Mouse (Mus musculus): ENCODE data around the gene Prph. TPM values are rescaled to one million over a fixed set of nuclear protein-coding genes. Genes with fewer than 3 reads are reported as not detected.

Prph gene
- 20.1 and 28.7 TPM in 2 replicates for polyA plus RNA-seq (2012; rRNA removed)

DNA sequence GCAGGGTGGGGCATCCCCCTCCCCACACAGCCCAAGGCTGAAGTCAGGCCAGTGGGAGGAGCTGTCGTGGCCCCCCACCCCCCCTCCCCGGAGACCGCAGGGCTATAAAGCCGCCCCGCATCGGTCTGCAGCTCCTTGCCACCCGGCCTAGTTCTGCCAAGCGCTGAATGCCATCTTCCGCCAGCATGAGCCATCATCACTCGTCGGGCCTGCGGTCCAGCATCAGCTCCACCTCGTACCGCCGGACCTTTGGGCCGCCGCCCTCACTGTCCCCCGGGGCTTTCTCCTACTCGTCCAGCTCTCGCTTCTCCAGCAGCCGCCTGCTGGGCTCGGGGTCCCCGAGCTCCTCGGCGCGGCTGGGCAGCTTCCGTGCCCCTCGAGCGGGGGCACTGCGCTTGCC is at the start of gene Prph:
Gene Prph, plus strand, starts transcription at position 135 of the 400 bp plus-strand sequence.

DNA sequence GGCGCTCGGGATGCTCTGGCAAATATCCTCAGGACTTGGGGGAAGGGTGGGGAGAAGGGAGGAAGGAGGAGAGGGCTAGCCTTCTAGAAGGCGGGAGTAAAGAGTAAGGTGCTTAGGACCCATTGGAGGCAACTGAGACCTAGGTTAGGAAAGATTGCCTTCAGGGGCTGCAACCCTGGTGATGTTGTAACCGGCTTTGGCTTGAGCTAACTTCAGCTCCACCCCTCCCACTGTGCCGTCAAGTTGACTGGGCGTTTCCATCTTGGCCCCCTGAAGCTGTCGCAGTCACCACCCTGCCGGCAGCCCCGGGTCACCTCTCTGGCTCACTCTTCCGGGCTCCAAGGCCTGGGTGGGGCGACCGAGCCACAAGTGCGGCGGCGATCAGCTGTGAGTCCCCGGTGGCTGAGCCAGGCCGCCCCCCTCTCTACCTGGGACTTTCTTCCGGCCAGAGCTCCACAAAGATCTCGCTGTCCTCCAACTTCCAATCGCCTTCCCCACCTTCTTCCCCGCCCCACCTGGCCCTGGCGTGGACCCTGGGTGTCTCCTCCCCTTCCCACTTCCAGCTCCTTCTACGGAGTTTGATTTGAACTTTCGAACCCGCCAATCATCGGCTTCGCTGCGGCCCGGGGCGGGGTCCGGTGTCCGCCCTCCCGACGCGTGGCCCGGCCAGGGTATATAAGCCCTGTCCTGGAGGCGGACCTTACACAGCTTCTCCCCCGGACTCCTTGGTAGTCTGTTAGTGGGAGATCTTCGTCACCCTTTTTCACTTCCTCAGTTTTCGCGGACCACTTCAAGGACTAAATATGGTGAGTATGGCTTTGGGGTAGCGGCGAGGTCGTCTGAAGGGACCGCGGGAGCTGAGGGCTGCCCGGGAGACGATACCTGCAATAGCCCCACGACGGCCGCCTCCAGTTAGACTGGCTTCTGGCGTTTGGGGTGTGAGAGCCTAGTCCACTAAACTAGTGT is 25.1 kb upstream of the Prph start, which contains the start of gene Tuba1c:
Gene Tuba1c, plus strand, starts transcription at position 273 of the 966 bp plus-strand sequence.

DNA sequence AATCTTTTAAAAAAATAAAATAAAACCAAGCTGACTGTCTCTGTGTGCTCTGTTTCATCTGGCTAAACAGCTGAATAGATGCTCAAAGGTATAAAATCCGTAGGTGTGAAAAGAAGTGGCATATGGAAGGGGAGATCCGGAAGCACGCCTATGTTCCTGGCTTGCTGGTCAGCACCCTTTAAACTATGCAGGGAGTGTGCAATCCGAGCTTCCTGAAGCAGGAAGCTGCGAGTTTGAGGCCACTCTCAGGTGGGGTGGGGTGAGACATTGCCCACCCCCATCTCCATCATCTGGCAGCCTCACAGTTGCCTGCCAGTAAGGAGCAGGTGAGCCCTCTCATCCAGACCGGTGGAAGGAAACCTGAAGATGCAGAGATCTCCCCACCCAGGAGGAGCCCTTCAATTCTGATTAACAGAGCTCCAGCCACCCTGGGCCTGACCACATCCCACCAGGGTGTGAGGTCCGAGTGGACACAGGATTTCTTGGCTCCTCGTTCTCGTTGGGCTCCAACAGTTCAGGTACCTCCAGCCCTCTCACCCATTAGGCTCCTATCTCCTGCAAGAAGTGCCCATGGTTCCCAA is 19.1 kb downstream of the Prph start, which contains the start of gene Troap:
Gene Troap, plus strand, starts transcription at position 557 of the 581 bp plus-strand sequence.

DNA sequence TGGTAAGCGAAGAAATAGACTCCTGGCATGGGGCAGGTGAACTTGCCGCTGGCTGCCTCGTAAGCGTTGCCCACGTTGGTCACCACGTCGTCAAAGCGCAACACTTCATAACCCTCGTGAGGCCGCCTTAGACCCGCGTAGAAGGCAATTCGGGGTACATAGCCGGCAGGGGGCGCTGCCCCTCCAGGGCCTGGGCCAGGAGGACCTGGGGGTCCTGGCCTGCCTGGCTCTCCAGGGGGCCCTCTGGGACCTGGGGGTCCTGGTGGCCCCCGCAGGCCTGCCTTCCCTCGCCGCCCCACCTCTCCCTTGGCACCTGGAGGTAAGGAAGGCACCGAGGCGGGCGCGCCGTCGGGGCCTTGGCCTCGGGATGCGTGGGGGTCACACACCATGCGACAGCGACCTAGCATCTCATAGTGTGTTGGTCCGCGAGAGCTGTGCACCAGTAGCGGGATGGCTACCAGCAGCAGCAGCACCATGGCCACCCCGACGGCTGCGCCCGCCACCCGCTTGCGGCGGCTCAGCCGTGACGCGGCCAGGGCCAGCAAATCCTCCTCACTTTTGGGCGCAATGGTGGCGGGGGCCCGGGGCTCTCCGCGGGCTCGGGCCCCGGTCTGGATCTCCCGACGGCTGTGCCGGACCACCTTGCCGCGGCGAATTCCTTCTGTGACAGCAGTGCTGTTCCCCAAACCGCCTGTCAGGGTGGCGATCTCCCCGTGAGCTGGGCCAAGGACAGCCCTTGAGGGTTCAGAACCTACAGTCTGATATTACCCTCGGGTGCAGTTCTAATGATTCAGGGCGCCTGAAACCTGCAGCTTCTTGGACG is 32.5 kb downstream of the Prph start, which contains the start of gene C1ql4:
Gene C1ql4, minus strand, starts transcription at position 565 of the 823 bp plus-strand sequence.

DNA sequence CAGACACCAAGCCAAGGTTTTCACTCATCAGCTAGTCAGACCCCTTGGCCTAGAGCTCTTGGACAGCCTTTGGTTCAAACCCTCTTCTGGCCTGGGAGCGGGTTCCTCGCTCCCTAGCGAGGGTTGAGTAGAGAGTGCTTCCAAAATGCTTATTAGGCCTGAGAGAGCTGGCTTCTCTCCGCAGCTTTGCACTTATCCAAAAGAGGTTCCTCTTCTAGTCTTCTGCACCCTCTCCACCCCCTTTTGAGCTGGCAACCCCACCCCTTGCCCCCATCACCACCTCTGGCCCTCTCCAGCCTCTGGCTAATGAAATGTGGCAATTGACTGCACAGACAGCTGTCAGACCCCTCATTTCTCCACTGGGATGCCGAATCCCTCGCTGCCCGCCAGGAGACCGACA is 37.9 kb downstream of the Prph start, which contains the start of gene Dnajc22:
Gene Dnajc22, plus strand, starts transcription at position 301 of the 400 bp plus-strand sequence.

Other genes with a start within 250 kb of the Prph start
- gene Ddn, start 245.7 kb upstream of the Prph start, polyA plus RNA-seq (2012; rRNA removed) = 0.55 and 1.2 TPM in 2 replicates
- gene Prkag1, start 223.7 kb upstream of the Prph start, polyA plus RNA-seq (2012; rRNA removed) = 75.6 and 78.9 TPM in 2 replicates
- 37.9 and 38.9 TPM in 2 replicates for gene Kmt2d, start 184.0 kb upstream of the Prph start, polyA plus RNA-seq (2012; rRNA removed)
- gene Rhebl1, start 160.6 kb upstream of the Prph start, polyA plus RNA-seq (2012; rRNA removed) = 11.3 and 19.2 TPM in 2 replicates
- gene Dhh, start 156.6 kb upstream of the Prph start, polyA plus RNA-seq (2012; rRNA removed) = 0.56 and 0.96 TPM in 2 replicates
- 57.1 and 72.0 TPM in 2 replicates for gene Lmbr1l, start 136.9 kb upstream of the Prph start, polyA plus RNA-seq (2012; rRNA removed)
- 2,005 and 2,656 TPM in 2 replicates for gene Tuba1b, start 120.6 kb upstream of the Prph start, polyA plus RNA-seq (2012; rRNA removed)
- gene Gm49450, start 101.6 kb upstream of the Prph start, polyA plus RNA-seq (2012; rRNA removed) = 70.5 TPM in 1 of 2 replicates, not detected in the other
- 3,950 and 4,162 TPM in 2 replicates for gene Tuba1a, start 101.5 kb upstream of the Prph start, polyA plus RNA-seq (2012; rRNA removed)
- 112 and 136 TPM in 2 replicates for gene Tuba1c, start 25.3 kb upstream of the Prph start, polyA plus RNA-seq (2012; rRNA removed)
- gene Troap, start 19.4 kb downstream of the Prph start, polyA plus RNA-seq (2012; rRNA removed) = 40.3 and 43.9 TPM in 2 replicates
- gene C1ql4, start 32.6 kb downstream of the Prph start, polyA plus RNA-seq (2012; rRNA removed) = 8.0 and 12.4 TPM in 2 replicates
- gene Dnajc22, start 38.0 kb downstream of the Prph start, polyA plus RNA-seq (2012; rRNA removed) = 2.5 and 3.1 TPM in 2 replicates
- 58.7 and 72.5 TPM in 2 replicates for gene Spats2, start 70.7 kb downstream of the Prph start, polyA plus RNA-seq (2012; rRNA removed)
- 0.17 and 0.42 TPM in 2 replicates for gene Kcnh3, start 169.7 kb downstream of the Prph start, polyA plus RNA-seq (2012; rRNA removed)
- gene Mcrs1, start 196.8 kb downstream of the Prph start, polyA plus RNA-seq (2012; rRNA removed) = 99.3 and 108 TPM in 2 replicates
- gene Prpf40b, start 239.9 kb downstream of the Prph start, polyA plus RNA-seq (2012; rRNA removed) = 131 and 172 TPM in 2 replicates
- gene Fam186b, start 240.7 kb downstream of the Prph start, polyA plus RNA-seq (2012; rRNA removed) = 0.25 and 0.29 TPM in 2 replicates

Measured in central nervous system, embryonic 11.5 days (tissue).